Mouse (Mus musculus): ENCODE results near the gene Thra.

The Thra gene

GRCm38 (mm10) chr11:98781851-98782512 lies 41.5 kb downstream of the Thra start:
- DNase-seq, result peak; percentile 56 to 68

GRCm38 (mm10) chr11:98782651-98783235 lies 42.3 kb downstream of the Thra start:
- DNase-seq, result peak; percentile 53 to 73

GRCm38 (mm10) chr11:98783236-98783696 lies 42.8 kb downstream of the Thra start:
- peak; percentile 95 to 98 for DNase-seq

- DNase-seq, result no peak
Measured at GRCm38 (mm10) chr11:98784139-98784538, 43.7 kb downstream of the Thra start.

- peak in 1 of 2 experiments; percentile 39 for DNase-seq
Measured at GRCm38 (mm10) chr11:98785214-98785613, 44.8 kb downstream of the Thra start.

GRCm38 (mm10) chr11:98785772-98786281 lies 45.4 kb downstream of the Thra start:
- DNase-seq, result peak; percentile 88 to 91

- peak; percentile 97 to 98 for DNase-seq
Measured at GRCm38 (mm10) chr11:98786359-98787214, 46.1 kb downstream of the Thra start.

- no peak for DNase-seq
Measured at GRCm38 (mm10) chr11:98787229-98787628, 46.8 kb downstream of the Thra start.

GRCm38 (mm10) chr11:98787691-98788090 lies 47.3 kb downstream of the Thra start:
- DNase-seq, result peak in 1 of 2 experiments; percentile 8

GRCm38 (mm10) chr11:98788139-98788538 lies 47.7 kb downstream of the Thra start:
- peak in 1 of 2 experiments; percentile 12 for DNase-seq

- peak; percentile 92 for DNase-seq
Measured at GRCm38 (mm10) chr11:98788550-98789218, 48.2 kb downstream of the Thra start.

GRCm38 (mm10) chr11:98789219-98789807 lies 48.9 kb downstream of the Thra start:
- DNase-seq, result peak in 1 of 2 experiments; percentile 50

GRCm38 (mm10) chr11:98789824-98790223 lies 49.4 kb downstream of the Thra start:
- no peak for DNase-seq

GRCm38 (mm10) chr11:98790631-98791205 lies 50.3 kb downstream of the Thra start:
- no peak for DNase-seq

- no peak for DNase-seq
Measured at GRCm38 (mm10) chr11:98791448-98791847, 51.0 kb downstream of the Thra start.

GRCm38 (mm10) chr11:98792081-98792480 lies 51.6 kb downstream of the Thra start:
- no peak for DNase-seq

GRCm38 (mm10) chr11:98794469-98795014 lies 54.1 kb downstream of the Thra start:
- DNase-seq, result peak in 1 of 2 experiments; percentile 91

GRCm38 (mm10) chr11:98795015-98795713 lies 54.7 kb downstream of the Thra start, which contains the start of gene Msl1:
Msl1 (plus strand) TSS chr11:98795516.
- peak; percentile 93 to 95 for DNase-seq

GRCm38 (mm10) chr11:98795714-98796514 lies 55.5 kb downstream of the Thra start:
- peak; percentile 67 to 73 for DNase-seq

All from lung, postnatal 4 days (tissue).